Mouse (Mus musculus) urinary bladder, postnatal 4 days (tissue): ENCODE measurements around the gene Ube2t.

Experiments
- DNase-seq, 2 experiments: peaks; one replicate each; pipeline ENCODE4 v3.0.0; 2021 to 2022; ENCODE audit warnings: low spot score in 2 of 2

The Ube2t gene

DNA sequence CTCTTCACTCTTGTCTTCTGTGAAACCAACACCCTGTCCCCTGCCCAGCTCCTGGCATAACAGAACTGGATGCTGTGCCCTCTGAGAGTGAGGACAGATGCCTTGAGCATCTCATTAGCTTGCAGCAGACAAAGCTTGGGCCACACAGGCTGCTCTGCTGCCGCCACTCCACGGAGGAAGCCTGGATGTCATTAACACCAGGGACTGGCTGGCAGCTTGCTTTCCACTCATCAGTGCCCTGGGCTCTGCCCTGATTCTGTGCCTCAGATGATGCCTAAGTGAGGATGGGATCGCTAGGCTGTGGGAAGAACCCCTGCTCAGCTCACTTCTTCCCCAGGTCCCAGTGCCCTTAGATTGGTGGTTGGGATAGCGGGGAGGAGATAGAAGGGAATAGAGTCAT, 33.1 kb downstream of the Ube2t start:
- no peak for DNase-seq

DNA sequence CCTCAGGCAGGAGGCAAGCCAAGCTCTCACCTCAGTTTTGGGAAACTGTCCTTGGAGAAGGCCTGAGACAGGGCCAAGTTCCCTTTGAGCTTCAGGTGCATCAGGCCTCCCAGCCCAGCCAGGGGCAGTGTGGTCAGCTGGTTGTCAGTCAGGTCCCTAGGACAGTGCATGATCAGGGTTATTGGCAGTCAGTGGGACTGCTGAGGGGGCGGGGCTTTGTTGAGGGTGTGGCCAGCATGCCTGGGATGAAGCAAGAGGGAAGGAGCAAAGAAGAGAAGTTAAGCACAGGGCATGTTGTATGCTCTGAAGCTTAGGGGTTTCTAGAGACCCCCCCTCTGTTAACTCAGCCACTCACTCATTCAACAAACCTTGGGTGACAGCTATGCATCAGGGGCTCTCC, 33.6 kb downstream of the Ube2t start:
- DNase-seq, result no peak

DNA sequence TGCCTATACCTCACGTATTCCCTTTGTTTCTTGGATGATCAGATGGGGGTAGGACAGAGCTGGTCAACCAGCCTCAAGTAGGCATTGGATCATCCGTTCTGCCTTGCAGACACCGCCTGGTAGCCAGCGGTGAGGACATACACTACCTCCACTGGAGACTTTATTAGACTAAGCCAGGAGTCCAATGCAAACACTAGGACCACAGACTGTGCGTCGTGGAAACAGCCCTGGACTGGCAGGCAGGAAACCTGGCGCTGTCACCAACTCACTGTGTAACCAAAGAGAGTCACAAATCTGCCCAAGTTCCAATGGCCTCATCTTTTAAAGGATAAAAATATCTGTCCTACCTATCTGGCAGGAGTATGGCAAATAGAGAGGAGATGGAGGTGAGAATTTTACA, 34.1 kb downstream of the Ube2t start:
- no peak for DNase-seq

DNA sequence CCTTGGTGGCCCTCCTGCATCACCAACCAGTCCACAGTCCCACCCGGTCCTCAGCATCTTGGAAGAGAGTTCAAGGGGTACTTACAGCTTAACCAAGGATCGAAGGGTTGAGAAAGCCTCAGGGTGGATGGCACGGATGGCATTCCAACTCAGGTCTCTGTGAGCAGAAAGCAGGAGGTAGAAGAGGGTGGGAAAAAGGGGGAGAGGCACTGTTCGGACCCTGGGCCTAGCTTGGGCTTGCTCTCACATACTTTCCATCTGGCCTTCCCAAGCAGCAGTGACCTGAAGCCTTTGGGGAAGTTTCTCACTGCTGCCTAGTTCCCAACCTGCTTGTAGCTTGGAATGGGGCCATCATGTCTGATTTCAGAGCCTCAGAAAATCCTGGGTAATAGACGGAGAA, 35.2 kb downstream of the Ube2t start:
- no peak for DNase-seq

DNA sequence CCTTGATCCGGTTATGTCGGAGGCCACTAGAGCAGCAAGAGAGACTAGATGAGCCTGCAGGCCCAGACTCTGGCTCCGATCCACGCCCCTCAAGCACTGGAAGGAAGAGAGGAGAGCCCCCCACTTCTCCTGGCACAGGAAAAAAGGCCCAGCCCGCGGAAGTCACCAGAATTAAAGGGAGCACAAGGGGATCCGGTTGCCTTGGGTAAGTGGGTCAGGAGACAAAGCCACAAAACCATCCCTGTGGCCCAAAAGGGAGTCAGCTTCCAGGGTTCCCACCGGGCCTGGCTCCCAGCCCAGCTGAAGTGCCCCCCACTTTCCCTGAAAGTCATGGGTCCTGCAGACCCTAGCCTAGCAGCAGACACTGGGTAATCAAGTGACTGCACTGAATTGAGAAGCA, 35.9 kb downstream of the Ube2t start:
- no peak for DNase-seq

DNA sequence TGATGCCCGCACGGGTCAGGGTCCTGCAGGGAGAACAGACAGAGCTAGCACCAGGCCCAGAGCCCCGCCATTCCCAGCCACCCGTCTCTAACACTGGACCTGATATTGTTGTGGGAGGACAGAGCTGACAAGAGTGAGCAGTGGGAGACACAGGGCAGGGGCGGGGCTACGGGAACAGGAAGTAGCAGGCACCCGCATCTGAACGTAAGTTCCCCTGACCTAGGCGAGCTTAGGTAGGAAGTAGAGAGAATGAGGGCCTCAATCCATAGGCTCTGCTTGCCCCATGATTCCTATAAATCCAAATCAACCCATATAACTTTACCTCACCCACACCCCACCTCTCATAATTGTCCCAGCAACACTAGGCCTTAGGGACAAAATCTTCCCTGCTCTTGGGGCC, 38.2 kb downstream of the Ube2t start:
- no peak for DNase-seq

DNA sequence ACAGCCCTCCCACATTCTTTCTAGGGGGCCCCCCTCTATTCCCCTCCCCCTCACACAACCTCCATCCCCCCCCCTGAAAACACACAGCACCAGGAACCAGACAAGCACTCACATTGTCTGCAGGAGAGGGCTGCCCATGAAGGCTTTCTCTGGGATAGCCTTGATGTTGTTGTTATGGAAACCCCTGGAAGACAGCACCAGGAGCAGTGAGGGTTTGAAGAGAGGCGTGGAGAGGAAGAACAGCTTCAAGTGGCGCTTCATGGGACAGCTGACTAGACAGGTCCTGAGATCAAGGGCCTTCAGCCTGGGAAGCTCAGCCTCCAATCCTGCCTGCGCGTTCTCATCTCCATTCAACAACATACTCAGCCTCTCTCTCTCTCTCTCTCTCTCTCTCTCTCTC, 41.0 kb downstream of the Ube2t start:
- no peak for DNase-seq

DNA sequence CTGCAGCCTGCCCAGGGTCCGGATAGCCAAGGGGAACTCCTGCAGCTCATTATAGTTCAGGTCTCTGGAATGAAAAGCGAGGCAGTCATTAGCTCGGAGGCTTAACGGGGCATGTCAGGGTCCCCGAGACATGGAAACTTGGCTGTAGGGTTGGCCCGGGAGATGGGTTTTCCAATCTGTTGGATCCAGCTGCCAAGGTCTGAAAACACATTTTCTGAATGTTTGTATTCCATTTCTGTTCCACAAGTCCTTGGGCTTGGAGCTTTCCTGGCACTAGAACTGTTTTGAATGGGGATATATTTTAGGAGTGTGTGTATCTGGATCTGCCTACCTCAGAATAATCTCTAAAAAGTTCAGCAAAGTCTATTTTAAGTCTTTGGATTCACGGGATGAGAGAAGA, 43.3 kb downstream of the Ube2t start:
- no peak for DNase-seq

DNA sequence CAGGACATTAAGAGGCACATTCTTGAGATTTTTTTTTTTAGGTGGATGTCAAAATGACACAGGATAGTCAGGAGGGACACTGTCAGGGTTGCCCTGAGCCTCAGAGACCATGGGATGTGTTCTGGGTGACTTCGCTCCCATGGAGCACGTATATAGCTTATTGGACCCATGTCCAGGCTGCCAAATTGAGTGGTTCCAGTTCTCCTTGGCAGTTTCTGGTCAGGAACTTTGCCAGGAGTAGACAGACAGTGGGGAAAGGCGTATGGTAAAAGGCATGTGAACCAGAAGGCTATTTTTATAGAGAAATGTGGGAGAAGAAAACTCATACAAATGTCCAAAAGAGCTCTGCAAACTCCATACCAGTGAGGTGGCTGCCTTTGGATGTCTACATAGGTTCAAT, 47.5 kb downstream of the Ube2t start:
- DNase-seq, result no peak

DNA sequence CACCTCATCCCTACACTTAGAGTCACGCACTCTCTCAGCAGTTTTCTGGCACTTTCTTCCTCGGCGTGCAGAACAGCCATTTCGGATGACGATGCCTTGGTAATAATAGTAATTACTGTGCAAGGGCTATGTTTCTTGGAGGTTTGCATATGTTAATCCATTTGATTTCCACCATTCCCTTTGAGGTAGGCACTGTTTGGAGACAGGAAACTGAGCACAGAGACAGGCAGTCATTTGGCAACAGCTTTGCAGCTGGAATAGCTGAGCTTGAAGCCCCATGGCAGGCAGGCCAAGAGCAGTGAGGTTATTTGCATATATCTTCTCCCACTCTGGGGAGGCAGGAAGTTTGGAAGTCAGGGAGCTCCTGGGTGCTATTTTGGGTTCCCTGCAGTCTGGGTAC, 49.5 kb downstream of the Ube2t start:
- DNase-seq, result no peak

DNA sequence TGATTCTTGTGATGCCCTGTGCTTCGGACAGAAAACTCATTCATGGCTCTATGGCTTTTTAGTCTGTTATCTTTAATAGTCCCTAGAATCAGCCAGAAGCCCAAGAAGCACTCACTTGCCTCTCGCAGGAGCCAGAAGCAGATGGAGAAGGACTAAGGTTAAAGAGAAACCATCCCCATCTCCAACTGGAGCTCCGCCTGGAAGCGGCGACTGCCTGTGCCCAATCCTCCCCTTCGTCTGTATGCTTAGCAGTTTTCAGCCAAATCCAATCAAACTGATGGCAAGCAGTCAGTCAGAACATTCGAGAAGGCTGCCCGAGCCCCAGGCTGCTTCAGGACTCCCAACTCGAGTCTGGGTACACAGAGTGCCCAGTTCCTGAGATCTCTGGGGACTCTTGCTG, 50.1 kb downstream of the Ube2t start:
- DNase-seq, result no peak

DNA sequence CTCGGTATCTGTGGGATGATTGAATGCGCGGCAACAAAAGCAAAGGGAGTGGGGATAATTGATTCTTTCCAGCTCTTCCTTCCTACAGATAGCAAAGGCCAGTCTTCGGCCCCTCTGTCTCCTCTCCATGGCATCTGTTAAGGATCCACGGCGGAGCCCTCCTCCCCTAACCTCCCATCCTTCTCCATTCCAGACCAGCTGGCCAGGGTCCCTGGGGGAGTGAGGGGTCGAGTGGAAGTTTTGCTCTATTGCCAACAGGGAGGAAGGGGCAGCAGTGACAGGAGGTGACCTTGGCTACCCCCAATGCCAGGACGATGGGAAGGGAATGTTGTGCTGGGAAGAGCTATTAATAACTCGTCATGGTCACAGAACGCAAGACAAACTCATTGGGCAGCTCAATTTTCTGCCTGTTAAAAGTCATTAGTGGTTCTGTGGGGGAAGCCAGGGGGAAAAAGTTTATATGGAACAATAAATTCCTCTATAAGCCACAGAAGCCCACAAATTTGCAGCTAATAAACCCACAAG, 52.6 kb downstream of the Ube2t start:
- DNase-seq, result no peak

DNA sequence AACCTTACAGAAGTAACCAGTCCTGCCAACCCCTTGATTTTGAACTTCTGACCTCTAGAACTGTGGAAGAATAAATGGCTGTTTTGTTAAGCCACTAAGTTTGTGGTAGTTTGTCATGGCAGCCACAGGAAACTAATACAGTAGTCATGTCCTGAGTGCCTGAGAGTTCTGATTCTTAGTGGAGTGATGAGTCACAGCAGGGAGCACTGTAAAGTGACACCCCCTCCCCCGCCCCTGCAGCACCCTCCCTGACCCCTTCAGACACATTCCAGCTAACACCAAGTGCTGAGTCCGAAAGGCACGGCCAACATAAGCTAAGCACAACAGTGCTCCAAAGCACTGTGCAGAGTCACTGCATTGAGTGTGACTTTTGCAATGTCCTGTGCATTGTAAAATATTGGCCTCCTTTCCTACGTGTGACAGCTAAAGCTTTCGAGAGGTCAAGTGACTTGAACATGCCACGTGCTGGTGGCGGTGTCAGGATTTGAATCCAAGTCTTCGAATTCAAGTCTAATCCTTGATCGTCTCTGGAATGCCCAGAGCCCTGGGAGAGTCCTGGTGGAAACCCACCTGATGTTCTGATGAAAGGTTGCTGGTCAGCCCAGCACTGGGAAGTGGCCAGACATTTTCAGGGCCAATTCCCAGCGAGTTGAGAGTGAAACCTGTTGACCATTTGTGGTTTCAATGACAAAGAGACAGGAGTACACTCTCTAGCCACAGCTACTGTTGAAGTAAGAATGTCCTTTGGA, 54.7 kb downstream of the Ube2t start:
- DNase-seq, result no peak

DNA sequence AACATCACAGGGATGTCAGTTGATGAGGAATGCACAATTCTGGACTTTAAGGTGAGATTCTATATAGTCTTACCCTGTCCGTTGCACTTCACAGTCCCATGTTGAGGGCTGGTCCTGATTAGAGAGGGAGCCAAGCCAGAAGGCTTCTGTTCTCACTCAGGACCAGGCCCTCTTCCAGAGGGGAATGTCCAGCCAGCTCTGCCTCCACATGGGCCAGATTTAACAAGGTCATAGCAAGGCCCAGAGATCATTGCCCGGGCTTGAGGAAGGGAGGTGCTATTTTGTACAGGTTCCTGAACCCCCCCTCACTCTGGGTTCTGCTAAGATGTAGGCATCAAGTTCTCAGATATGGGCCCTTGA, 55.3 kb downstream of the Ube2t start:
- no peak for DNase-seq

DNA sequence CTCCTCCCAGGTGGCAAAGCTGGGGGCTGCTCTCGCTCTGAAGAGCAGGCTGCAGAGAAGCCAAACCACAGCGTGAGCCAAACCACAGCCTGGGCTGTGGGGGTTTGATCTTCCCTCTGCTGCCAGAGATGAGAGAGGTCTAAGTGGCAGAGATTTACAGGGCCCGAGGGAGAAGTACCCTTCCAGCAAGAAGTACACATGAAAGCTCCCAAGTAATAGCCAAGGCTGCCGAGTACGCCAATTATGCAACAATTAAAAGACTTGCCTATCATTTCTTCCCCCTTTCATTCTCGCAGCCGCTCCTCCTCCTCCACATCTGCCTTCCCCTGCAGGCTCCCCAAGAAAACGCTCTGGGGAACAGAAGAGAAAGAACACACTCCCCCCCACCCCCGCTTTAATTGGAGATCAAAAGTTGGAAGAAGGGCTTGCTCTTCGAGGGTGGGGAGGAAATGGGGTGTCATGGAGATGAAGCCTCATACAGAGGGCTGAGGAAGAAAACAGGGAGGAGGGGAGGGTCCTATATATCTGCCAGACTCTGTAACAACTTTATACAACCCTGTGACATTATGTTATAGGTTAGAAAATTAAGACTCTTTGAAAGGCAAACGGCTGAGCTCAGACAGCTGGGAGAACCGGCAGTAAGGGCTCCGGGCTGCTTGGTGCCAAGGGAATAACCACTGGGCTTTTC, 56.9 kb downstream of the Ube2t start:
- DNase-seq, result no peak

DNA sequence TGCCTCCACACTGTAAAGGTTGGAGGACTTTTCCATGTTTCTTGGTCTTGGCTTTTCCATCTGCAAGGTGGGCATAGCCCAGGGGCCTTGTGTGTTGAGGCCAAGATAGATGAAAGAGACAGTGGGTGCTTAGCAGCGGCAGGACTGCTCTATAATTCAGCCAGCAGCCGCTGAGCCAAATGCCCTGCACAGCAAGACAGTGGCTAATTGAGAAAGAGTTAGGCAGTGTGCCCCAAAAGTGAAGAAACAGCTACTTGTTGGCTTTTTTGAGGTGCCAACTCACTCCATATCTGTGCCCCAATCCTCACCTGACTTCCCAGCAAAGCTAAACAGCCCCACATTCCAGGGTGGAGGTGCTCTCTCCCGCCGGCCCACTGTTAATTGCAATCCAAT, 57.4 kb downstream of the Ube2t start:
- DNase-seq, result no peak

DNA sequence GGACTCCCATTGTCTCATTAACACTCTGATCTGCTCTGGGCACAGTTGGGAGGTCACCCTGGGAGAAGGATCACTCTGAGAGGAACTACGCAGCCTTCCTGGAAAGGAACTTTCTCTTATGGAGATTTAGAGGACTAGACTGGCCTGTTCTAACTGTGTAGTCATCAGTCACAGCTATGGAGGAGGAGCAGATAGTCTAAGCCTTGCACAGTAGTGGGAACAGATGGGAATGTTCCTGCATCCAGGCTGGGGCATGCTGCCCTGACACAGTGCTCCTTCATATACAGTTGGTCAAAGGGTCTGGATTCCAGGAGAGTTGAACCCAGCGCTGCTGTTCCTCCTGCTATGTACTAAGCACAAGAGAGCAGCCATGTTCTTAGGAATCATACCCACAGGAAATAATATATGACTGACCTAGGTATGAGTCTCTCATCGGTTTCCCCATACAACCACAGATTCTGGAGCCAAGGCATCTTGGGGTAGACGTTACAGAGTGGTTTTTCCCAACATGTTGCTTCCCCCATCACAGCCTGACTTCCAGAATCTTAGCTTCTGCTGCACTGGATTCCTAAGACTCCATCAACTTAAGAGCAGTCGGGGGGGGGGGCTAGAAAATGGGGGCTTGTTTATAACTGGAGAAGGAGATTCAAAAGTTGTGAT, 58.0 kb downstream of the Ube2t start:
- DNase-seq, result no peak

DNA sequence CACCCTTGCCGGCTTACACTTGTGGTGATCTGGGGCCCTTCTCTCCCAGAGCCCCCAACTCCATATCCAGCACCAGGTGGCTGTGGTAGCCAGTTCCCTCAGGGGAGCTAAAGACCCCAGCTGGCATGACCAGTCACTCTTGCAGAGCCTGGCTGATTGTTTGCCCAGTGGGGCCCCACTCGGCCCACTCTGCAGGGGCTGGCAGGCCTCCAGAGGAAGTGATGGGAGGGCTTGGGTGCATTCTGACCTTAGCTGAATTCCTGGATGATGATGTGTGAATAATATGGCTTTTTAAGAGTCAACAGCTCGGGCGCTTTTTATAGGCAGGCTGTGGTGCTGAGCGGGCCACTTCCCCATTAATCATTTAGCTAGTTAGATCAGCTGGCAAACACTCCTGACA, 58.6 kb downstream of the Ube2t start:
- DNase-seq, result no peak

DNA sequence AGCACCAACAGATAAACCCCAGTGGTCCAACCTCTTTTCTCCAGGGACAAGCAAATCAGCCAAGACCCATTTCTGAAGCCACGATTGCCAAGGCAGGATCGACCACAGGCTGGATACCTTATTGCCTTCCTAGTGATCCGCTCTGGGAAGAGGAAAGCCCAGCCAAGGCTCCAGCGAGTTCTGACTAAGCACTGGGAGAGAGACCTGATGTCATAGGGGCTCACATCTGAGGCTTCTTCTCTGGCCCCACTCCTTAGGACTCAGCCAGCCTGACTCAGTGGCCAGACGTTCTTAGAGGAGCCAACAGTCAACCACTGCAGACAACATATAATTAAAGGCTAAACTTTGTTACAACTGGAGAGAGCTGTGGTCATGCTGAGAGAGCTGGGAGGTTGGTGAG, 59.6 kb downstream of the Ube2t start:
- DNase-seq, result no peak

DNA sequence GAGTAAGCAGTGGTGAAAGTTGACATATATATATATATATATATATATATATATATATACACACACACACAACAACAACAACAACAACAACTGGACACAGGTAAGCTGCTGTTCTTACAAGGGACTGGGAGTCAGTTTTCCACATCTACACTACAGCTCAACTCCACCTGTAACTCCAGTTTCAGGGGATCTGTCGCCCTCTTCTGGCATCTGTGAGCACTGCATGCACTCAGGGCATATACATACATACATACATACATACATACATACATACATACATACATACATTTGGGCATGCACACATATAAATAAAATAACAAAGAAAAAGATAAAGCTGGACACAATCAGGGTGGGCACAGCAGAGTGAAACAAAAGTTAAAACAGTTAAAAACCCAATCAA, 61.2 kb downstream of the Ube2t start:
- no peak for DNase-seq
